Mouse (Mus musculus) MEL (cell line): Measurements from ENCODE around the gene Atp6v0e. TPM values are rescaled to one million over a fixed set of nuclear protein-coding genes. Genes with fewer than 3 reads are reported as not detected.

Source experiments
- DNase-seq: peaks from one replicate; pipeline ENCODE4 v3.0.0; 2011; ENCODE audit warnings: low read depth, low spot score
- H3K27ac ChIP-seq: 2 replicates; pipeline ENCODE4 v1.5.1; 2012; ENCODE audit warnings: low read depth, mild to moderate bottlenecking, control low read depth, low read length, moderate library complexity; ENCODE audit not compliant: control insufficient read depth
- H3K27me3 ChIP-seq, 2 experiments: fragments of 150-350 bp in 1 of 2; sonication (generic) in 1 of 2; 2 replicates each; pipeline ENCODE4 v1.6.1; 2012; ENCODE audit warnings: low read length in 2 of 2, mild to moderate bottlenecking in 2 of 2, improper control_type of control experiment in 1 of 2, moderate library complexity in 1 of 2; ENCODE audit not compliant: insufficient read depth in 2 of 2, control insufficient read depth in 1 of 2
- H3K36me3 ChIP-seq, 2 experiments: 2 replicates each; pipeline ENCODE4 v1.6.1; 2012 to 2014; ENCODE audit warnings: low read length in 2 of 2, improper control_type of control experiment in 1 of 2, inconsistent platforms in 1 of 2, mild to moderate bottlenecking in 1 of 2; ENCODE audit not compliant: insufficient read depth in 2 of 2, control insufficient read depth in 1 of 2
- H3K4me1 ChIP-seq, 2 experiments: fragments of 150-350 bp in 1 of 2; sonication (generic) in 1 of 2; 2 replicates each; pipeline ENCODE4 v1.6.1; 2012; ENCODE audit warnings: low read length in 2 of 2, improper control_type of control experiment in 1 of 2, mild to moderate bottlenecking in 1 of 2; ENCODE audit not compliant: insufficient read depth in 2 of 2, control insufficient read depth in 1 of 2
- H3K4me3 ChIP-seq, 2 experiments: fragments of 150-350 bp in 1 of 2; sonication (generic) in 1 of 2; 2 replicates each; pipeline ENCODE4 v1.5.1; 2012; ENCODE audit warnings: low read depth in 2 of 2, low read length in 2 of 2, mild to moderate bottlenecking in 2 of 2, moderate library complexity in 2 of 2, control low read depth in 1 of 2, improper control_type of control experiment in 1 of 2; ENCODE audit not compliant: control insufficient read depth in 1 of 2, insufficient read depth in 1 of 2
- H3K79me2 ChIP-seq: 2 replicates; pipeline ENCODE4 v1.6.1; 2012; ENCODE audit warnings: mild to moderate bottlenecking, low read length, moderate library complexity; ENCODE audit not compliant: control insufficient read depth, poor library complexity, insufficient read depth
- H3K9ac ChIP-seq: 2 replicates; pipeline ENCODE4 v1.6.1; 2012; ENCODE audit warnings: low read depth, mild to moderate bottlenecking, control low read depth, low read length, moderate library complexity; ENCODE audit not compliant: control insufficient read depth, poor library complexity, severe bottlenecking
- H3K9me3 ChIP-seq: fragments of 150-350 bp; sonication (generic); replicated peaks from 2 replicates; pipeline ENCODE4 v1.6.1; 2012; ENCODE audit warnings: mild to moderate bottlenecking, low read length, improper control_type of control experiment, moderate library complexity; ENCODE audit not compliant: insufficient read depth
- BHLHE40 ChIP-seq: IDR thresholded peaks from 2 replicates; pipeline ENCODE4 v1.6.1; 2012; ENCODE audit warnings: low read depth, mild to moderate bottlenecking, inconsistent platforms, low read length, improper control_type of control experiment, borderline replicate concordance
- CHD1 ChIP-seq: IDR thresholded peaks from 2 replicates; pipeline ENCODE4 v1.6.1; 2012; ENCODE audit warnings: low read depth, mild to moderate bottlenecking, inconsistent platforms, low read length, improper control_type of control experiment
- CTCF ChIP-seq, 3 experiments: IDR thresholded peaks in 2 of 3; conservative IDR thresholded peaks in 1 of 3; 2 replicates each; pipeline ENCODE4 v1.5.1; 2011 to 2012; ENCODE audit warnings: low read length in 3 of 3, low read depth in 2 of 3, mild to moderate bottlenecking in 2 of 3, improper control_type of control experiment in 1 of 3, inconsistent platforms in 1 of 3, mixed read lengths in 1 of 3, moderate library complexity in 1 of 3; ENCODE audit not compliant: control insufficient read depth in 1 of 3, insufficient read depth in 1 of 3, poor library complexity in 1 of 3, severe bottlenecking in 1 of 3
- EP300 ChIP-seq, 2 experiments: IDR thresholded peaks; 2 replicates each; pipeline ENCODE4 v1.6.1; 2011; ENCODE audit warnings: improper control_type of control experiment in 2 of 2, low read length in 2 of 2, low read depth in 1 of 2, mild to moderate bottlenecking in 1 of 2
- GABPA ChIP-seq: IDR thresholded peaks from 2 replicates; pipeline ENCODE4 v1.6.1; 2012; ENCODE audit warnings: low read depth, mild to moderate bottlenecking, inconsistent platforms, low read length, improper control_type of control experiment, moderate library complexity
- GATA1 ChIP-seq: IDR thresholded peaks from 2 replicates; pipeline ENCODE4 v1.6.1; 2011; ENCODE audit warnings: low read depth, low read length, improper control_type of control experiment
- JUND ChIP-seq: IDR thresholded peaks from 2 replicates; pipeline ENCODE4 v1.6.1; 2011; ENCODE audit warnings: low read depth, mild to moderate bottlenecking, improper control_type of control experiment, low read length
- KAT2A ChIP-seq: conservative IDR thresholded peaks from 2 replicates; pipeline ENCODE4 v1.6.1; 2012; ENCODE audit warnings: low read depth, low read length, improper control_type of control experiment, inconsistent platforms
- MAFK ChIP-seq: IDR thresholded peaks from 2 replicates; pipeline ENCODE4 v1.6.1; 2011; ENCODE audit warnings: low read depth, mild to moderate bottlenecking, low read length, improper control_type of control experiment, borderline replicate concordance
- MAX ChIP-seq: IDR thresholded peaks from 2 replicates; pipeline ENCODE4 v1.6.1; 2011; ENCODE audit warnings: low read length, improper control_type of control experiment
- MXI1 ChIP-seq: IDR thresholded peaks from 2 replicates; pipeline ENCODE4 v1.6.1; 2011; ENCODE audit warnings: mild to moderate bottlenecking, low read depth, low read length, improper control_type of control experiment
- MYC ChIP-seq: IDR thresholded peaks from 2 replicates; pipeline ENCODE4 v1.6.1; 2011; ENCODE audit warnings: low read depth, mild to moderate bottlenecking, low read length, improper control_type of control experiment, moderate library complexity
- NRF1 ChIP-seq: IDR thresholded peaks from 2 replicates; pipeline ENCODE4 v1.6.1; 2014; ENCODE audit warnings: low read depth, mild to moderate bottlenecking, inconsistent platforms, low read length, improper control_type of control experiment, moderate library complexity; ENCODE audit not compliant: poor library complexity, insufficient read depth, severe bottlenecking
- POLR2A ChIP-seq, 2 experiments: IDR thresholded peaks; 2 replicates each; pipeline ENCODE4 v1.6.1; 2011 to 2012; ENCODE audit warnings: low read length in 2 of 2, mild to moderate bottlenecking in 2 of 2, control low read depth in 1 of 2, improper control_type of control experiment in 1 of 2, low read depth in 1 of 2, moderate library complexity in 1 of 2; ENCODE audit not compliant: control insufficient read depth in 1 of 2, insufficient read depth in 1 of 2, poor library complexity in 1 of 2
- POLR2AphosphoS5 ChIP-seq: IDR thresholded peaks from 2 replicates; pipeline ENCODE4 v1.6.1; 2012; ENCODE audit warnings: low read depth, borderline replicate concordance, mild to moderate bottlenecking, inconsistent platforms, low read length, moderate library complexity, mixed read lengths
- RAD21 ChIP-seq: IDR thresholded peaks from 2 replicates; pipeline ENCODE4 v1.6.1; 2011; ENCODE audit warnings: mild to moderate bottlenecking, low read depth, low read length, improper control_type of control experiment
- RCOR1 ChIP-seq: IDR thresholded peaks from 2 replicates; pipeline ENCODE4 v1.6.1; 2012; ENCODE audit warnings: low read depth, mild to moderate bottlenecking, inconsistent platforms, low read length, improper control_type of control experiment
- SIN3A ChIP-seq: IDR thresholded peaks from 2 replicates; pipeline ENCODE4 v1.6.1; 2012; ENCODE audit warnings: low read length, improper control_type of control experiment, inconsistent platforms
- TAL1 ChIP-seq: IDR thresholded peaks from 2 replicates; pipeline ENCODE4 v1.6.1; 2012; ENCODE audit warnings: mild to moderate bottlenecking, inconsistent platforms, low read length, moderate library complexity, mixed read lengths
- TBP ChIP-seq: IDR thresholded peaks from 2 replicates; pipeline ENCODE4 v1.8.0; 2011; ENCODE audit warnings: low read depth, low read length, improper control_type of control experiment
- TCF12 ChIP-seq: IDR thresholded peaks from 2 replicates; pipeline ENCODE4 v1.6.1; 2014; ENCODE audit warnings: low read depth, mild to moderate bottlenecking, inconsistent platforms, low read length, improper control_type of control experiment, moderate library complexity
- UBTF ChIP-seq: IDR thresholded peaks from 2 replicates; pipeline ENCODE4 v1.6.1; 2012; ENCODE audit warnings: low read depth, mild to moderate bottlenecking, inconsistent platforms, low read length, improper control_type of control experiment, moderate library complexity, borderline replicate concordance; ENCODE audit not compliant: insufficient read depth
- ZC3H11A ChIP-seq: IDR thresholded peaks from 2 replicates; pipeline ENCODE4 v1.6.1; 2012; ENCODE audit warnings: low read depth, mild to moderate bottlenecking, inconsistent platforms, low read length, improper control_type of control experiment
- ZKSCAN1 ChIP-seq: IDR thresholded peaks from 2 replicates; pipeline ENCODE4 v1.6.1; 2012; ENCODE audit warnings: low read depth, mild to moderate bottlenecking, inconsistent platforms, low read length, improper control_type of control experiment, moderate library complexity
- ZMIZ1 ChIP-seq: IDR thresholded peaks from 2 replicates; pipeline ENCODE4 v1.6.1; 2012; ENCODE audit warnings: low read depth, mild to moderate bottlenecking, inconsistent platforms, low read length, improper control_type of control experiment, moderate library complexity
- polyA plus RNA-seq, 2 experiments: library from polyadenylated mRNA; stranded (reverse) in 1 of 2; unstranded in 1 of 2; fragments of >175 nt in 1 of 2; fragments of >200 nt in 1 of 2; gene quantifications; 2 replicates each; pipeline versions ENCODE4 v1.2.1 to v1.2.4; 2012; ENCODE audit warnings: low replicate concordance in 2 of 2, low read depth in 1 of 2; ENCODE audit not compliant: insufficient read length in 2 of 2, insufficient read depth in 1 of 2, missing spikeins in 1 of 2
- total RNA-seq: library from RNA; depleted of rRNA; stranded (reverse); fragments of 300-350 nt; gene quantifications from 2 replicates; pipeline ENCODE4 v1.2.3, GENCODE M21; 2012

Atp6v0e gene
- total and polyA plus RNA-seq, 3 experiments, result 173 to 200 TPM; not detected in 1

DNA sequence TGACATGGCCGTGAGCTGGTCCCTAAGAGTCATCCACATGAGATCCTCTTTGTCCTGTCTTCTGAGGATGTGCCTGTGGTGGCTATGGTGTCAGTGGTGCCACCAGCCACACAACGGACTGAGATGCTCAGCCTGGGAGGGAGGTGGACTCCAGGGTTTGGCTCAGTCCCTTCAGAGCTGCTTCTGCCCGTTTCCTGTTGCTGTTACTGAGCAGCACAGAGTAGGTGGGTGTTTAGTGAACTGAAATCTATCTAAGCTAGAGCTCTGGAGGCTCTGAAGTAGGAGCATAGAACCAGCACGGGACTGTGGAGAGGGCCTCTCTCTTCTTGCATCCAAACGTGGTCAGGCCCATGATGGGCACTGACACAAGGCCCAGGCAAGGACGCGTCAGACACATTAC lies 28.5 kb upstream of the Atp6v0e start:
- Histone ChIP-seq H3K27me3 (no peaks in the 10 kb centered on the region), H3K4me3 (no peak overlapping the region), H3K9me3 (no peaks in the 10 kb centered on the region), H3K9ac (no peak overlapping the region), H3K27ac (no peak overlapping the region), H3K36me3 (peaks cover 0 to 2% of the 10 kb centered on the region in 2 experiments; a peak in 3 of 4 replicates), H3K4me1 (no peaks in the 10 kb centered on the region), H3K79me2 (no peaks in the 10 kb centered on the region)
- TF ChIP-seq TBP (no peak), SIN3A (no peak), MAFK (no peak), GATA1 (no peak), MYC (no peak), UBTF (no peak), MAX (no peak)
- no peak for DNase-seq

DNA sequence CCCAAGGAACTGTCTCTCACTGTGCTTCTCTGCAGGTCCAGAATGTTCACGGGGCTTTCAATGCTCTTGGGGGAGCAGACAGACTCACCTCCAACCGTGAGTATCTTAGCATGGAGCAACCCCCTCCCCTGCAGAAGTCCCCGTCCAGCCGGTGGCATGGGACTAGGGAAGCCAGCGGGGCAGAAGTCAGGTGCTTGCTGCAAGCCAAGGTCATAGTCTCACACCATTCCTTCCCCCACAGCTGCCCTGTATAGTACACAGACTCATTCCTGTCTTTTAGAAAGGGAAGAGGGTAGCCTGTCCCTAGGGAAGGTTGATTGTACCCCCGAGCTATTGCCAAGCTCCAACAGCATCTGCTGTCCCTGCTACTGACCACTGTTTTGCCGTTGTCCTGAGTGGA lies 27.1 kb upstream of the Atp6v0e start:
- H3K27ac ChIP-seq, result no peak overlapping the region
- no peaks in the 10 kb centered on the region for H3K27me3 ChIP-seq
- H3K9ac ChIP-seq, result no peak overlapping the region
- H3K9me3 ChIP-seq, result no peaks in the 10 kb centered on the region
- no peak overlapping the region for H3K4me3 ChIP-seq
- no peaks in the 10 kb centered on the region for H3K79me2 ChIP-seq
- H3K36me3 ChIP-seq, result peaks cover 0 to 2% of the 10 kb centered on the region in 2 experiments; a peak in 3 of 4 replicates
- TF ChIP-seq ZKSCAN1 (no peak), CTCF (IDR thresholded peaks at IDR 0.05 in 2 of 3, conservative IDR thresholded peaks at IDR 0.05 in 1 of 3; ENCODE audit: control insufficient read depth in 1 of 3, insufficient read depth in 1 of 3, low read depth in 2 of 3, low read length in 3 of 3, poor library complexity in 1 of 3, severe bottlenecking in 1 of 3) (no peak), ZC3H11A (no peak), POLR2A (IDR thresholded peaks at IDR 0.05; ENCODE audit: control insufficient read depth in 1 of 2, insufficient read depth in 1 of 2, low read depth in 1 of 2, low read length in 2 of 2, poor library complexity in 1 of 2) (no peak), NRF1 (no peak), TCF12 (no peak), JUND (no peak), POLR2AphosphoS5 (no peak), RCOR1 (no peak), RAD21 (no peak), MXI1 (no peak), BHLHE40 (no peak), CHD1 (no peak), GABPA (no peak), TBP (no peak), KAT2A (no peak), TAL1 (no peak), EP300 (IDR thresholded peaks at IDR 0.05; ENCODE audit: low read depth in 1 of 2, low read length in 2 of 2) (no peak), ZMIZ1 (no peak), MYC (no peak)
- TF ChIP-seq, all 39 proteins: peak for 0
- no peak for DNase-seq
- no peaks in the 10 kb centered on the region for H3K4me1 ChIP-seq
